In genomic region chr9:96731039-96731895, GRCm38 (mm10) we compare ENCODE assay signal across 12 mouse cellular contexts. TPM values are rescaled to one million over a fixed set of nuclear protein-coding genes. Genes with fewer than 3 reads are reported as not detected.
DNase-seq lines count a peak whose midpoint lies in the region; ATAC-seq and TF ChIP-seq lines count a peak whose summit lies in the region.
"Had no signal": no experiment of that assay in that cellular context is flagged by ENCODE, and none has a peak within 500 bp of the region (broad histone marks: within the 10 kb centered on the region; RNA-seq: fewer than 3 reads in every experiment).

No protein-coding gene starts in this region.

- H3K27ac ChIP-seq in cerebellum, adult 2 months (ENCODE audit: insufficient read depth, low read length): no peak overlapping the region
- H3K27ac ChIP-seq in lung, embryonic 16.5 days (ENCODE audit: low read length): no peak overlapping the region
- peak overlapping the region; percentile 91 for H3K27ac ChIP-seq in hindbrain, embryonic 15.5 days (replicated peaks)
- H3K27ac ChIP-seq in olfactory bulb, adult 2 months (ENCODE audit: insufficient read depth, low read depth, low read length): peak overlapping the region; percentile 99
- H3K27ac ChIP-seq: liver, embryonic 12.5 days had no signal

- intact Hi-C loops in left cerebral cortex, postnatal 4 days (cut with DNase I): no loop called here

- TF ChIP-seq CTCF in cerebellum, adult 2 months (IDR thresholded peaks at IDR 0.05; ENCODE audit: borderline replicate concordance, insufficient read depth, low read depth, low read length): no peak
- TF ChIP-seq CTCF in olfactory bulb, adult 2 months (IDR thresholded peaks at IDR 0.05; ENCODE audit: insufficient read depth, low read depth, low read length): no peak

- no peaks in the 10 kb centered on the region for H3K9me3 ChIP-seq in lung, embryonic 16.5 days (ENCODE audit: control insufficient read depth, low read length)
- no peaks in the 10 kb centered on the region for H3K9me3 ChIP-seq in hindbrain, embryonic 15.5 days
- H3K9me3 ChIP-seq: liver, embryonic 12.5 days had no signal

- TF ChIP-seq POLR2A in cerebellum, adult 2 months (IDR thresholded peaks at IDR 0.05; ENCODE audit: borderline replicate concordance, insufficient read depth, low read length): no peak
- TF ChIP-seq POLR2A in olfactory bulb, adult 2 months (IDR thresholded peaks at IDR 0.05; ENCODE audit: insufficient read depth, low read depth, low read length): no peak

- WGBS in cerebellum, adult 2 months: 78% methylated on average over 19 of the region's 19 CpGs
- WGBS in lung, embryonic 16.5 days: 75% methylated on average over 19 of the region's 19 CpGs
- WGBS in hindbrain, embryonic 15.5 days: 53% methylated on average over 19 of the region's 19 CpGs
- 34% methylated on average over 19 of the region's 19 CpGs for WGBS in olfactory bulb, adult 2 months

- H3K4me2 ChIP-seq in lung, embryonic 16.5 days (ENCODE audit: low read depth, low read length): no peak overlapping the region
- H3K4me2 ChIP-seq in hindbrain, embryonic 15.5 days: peak overlapping the region; percentile 59
- H3K4me2 ChIP-seq: liver, embryonic 12.5 days had no signal

- peak overlapping the region; percentile 29; the same call in 1 of the 2 replicates for H3K9ac ChIP-seq in lung, embryonic 16.5 days (ENCODE audit: low read length)
- peak overlapping the region; percentile 69 for H3K9ac ChIP-seq in hindbrain, embryonic 15.5 days
- H3K9ac ChIP-seq: liver, embryonic 12.5 days had no signal

- no peaks in the 10 kb centered on the region for H3K27me3 ChIP-seq in cerebellum, adult 2 months (ENCODE audit: control insufficient read depth, insufficient read depth, low read length)
- no peaks in the 10 kb centered on the region for H3K27me3 ChIP-seq in lung, embryonic 16.5 days (ENCODE audit: control insufficient read depth, insufficient read depth, low read depth, low read length)
- no peaks in the 10 kb centered on the region for H3K27me3 ChIP-seq in hindbrain, embryonic 15.5 days

- no peak for ATAC-seq in lung, embryonic 16.5 days (ENCODE audit: low read depth)
- ATAC-seq in hindbrain, embryonic 15.5 days (ENCODE audit: low FRiP score, low read depth): no peak
- ATAC-seq: liver, embryonic 12.5 days had no signal

- DNase-seq in cerebellum, adult 2 months: no peak
- no peak for DNase-seq in cerebellum, postnatal 10 days
- DNase-seq in lung, postnatal 10 days: no peak
- no peak for DNase-seq in left cerebral cortex, postnatal 4 days
- no peak for DNase-seq in adrenal gland, postnatal 4 days (ENCODE audit: low spot score in 2 of 2)
- DNase-seq: gastrocnemius, postnatal 14 days; kidney, adult 9 months; thymus, postnatal 25 days had no signal

- peaks cover 3% of the 10 kb centered on the region; the same call in 1 of the 2 replicates for H3K4me1 ChIP-seq in cerebellum, adult 2 months (ENCODE audit: control insufficient read depth, insufficient read depth, low read length)
- peaks cover 38% of the 10 kb centered on the region for H3K4me1 ChIP-seq in lung, embryonic 16.5 days (replicated peaks; ENCODE audit: control insufficient read depth, insufficient read depth, low read length)
- H3K4me1 ChIP-seq in hindbrain, embryonic 15.5 days (replicated peaks): peaks cover 51% of the 10 kb centered on the region
- H3K4me1 ChIP-seq in olfactory bulb, adult 2 months (ENCODE audit: control insufficient read depth, insufficient read depth, low read length): peaks cover 17% of the 10 kb centered on the region

- H3K36me3 ChIP-seq in lung, embryonic 16.5 days (ENCODE audit: control insufficient read depth, insufficient read depth, low read length): no peaks in the 10 kb centered on the region
- no peaks in the 10 kb centered on the region for H3K36me3 ChIP-seq in hindbrain, embryonic 15.5 days
- H3K36me3 ChIP-seq: liver, embryonic 12.5 days had no signal

- H3K4me3 ChIP-seq in cerebellum, adult 2 months (replicated peaks; ENCODE audit: insufficient read depth, low read depth, low read length): peak overlapping the region; percentile 32
- no peak overlapping the region for H3K4me3 ChIP-seq in lung, embryonic 16.5 days (ENCODE audit: low read length)
- H3K4me3 ChIP-seq in hindbrain, embryonic 15.5 days: peak overlapping the region; percentile 44
- peak overlapping the region; percentile 69 for H3K4me3 ChIP-seq in olfactory bulb, adult 2 months (ENCODE audit: insufficient read depth, low read depth, low read length)
- H3K4me3 ChIP-seq: liver, embryonic 12.5 days had no signal

RNA-seq across cellular contexts. Expression of gene Zbtb38, which starts 21.4 kb away (rescaled TPM):
- 19.2 and 21.5 TPM in 2 replicates for polyA plus RNA-seq in cerebellum, adult 2 months (2012; rRNA removed)
- 27.2 and 29.2 TPM in 2 replicates for polyA plus RNA-seq in lung, embryonic 16.5 days (2015; fragmentation: Nextera tagmentation; extraction: Ambion mirVana)
- polyA plus RNA-seq in hindbrain, embryonic 15.5 days (2015; fragmentation: Nextera tagmentation; extraction: Ambion mirVana): 41.5 and 46.1 TPM in 2 replicates
- 74.3 TPM in 1 of 2 replicates, not detected in the other for polyA plus RNA-seq in olfactory bulb, adult 2 months (2012; ENCODE audit: insufficient read depth, insufficient read length, low replicate concordance, missing spikeins)
- total RNA-seq in left cerebral cortex, postnatal 4 days (2021): 10 to 100 TPM; 65.6 to 66.3 TPM
- 10 to 100 TPM; 42.8 to 43.1 TPM for total RNA-seq in adrenal gland, postnatal 4 days (2021)

Comparison
In these comparisons a context has a peak if more than half of its experiments do, and no peak if none do; other contexts are left out.
1. H3K27ac ChIP-seq: peak in hindbrain, embryonic 15.5 days (single experiment) and olfactory bulb, adult 2 months (single experiment); none in cerebellum, adult 2 months (single experiment) and lung, embryonic 16.5 days (single experiment).